Mouse (Mus musculus) myocyte (in vitro differentiated cells): ENCODE results near the gene Zdhhc19.

ENCODE experiments used
- CEBPB ChIP-seq: IDR thresholded peaks from 2 replicates; pipeline ENCODE4 v1.6.1; 2011; ENCODE audit warnings: mild to moderate bottlenecking, moderate library complexity; ENCODE audit not compliant: poor library complexity, insufficient read depth, severe bottlenecking
- E2F4 ChIP-seq: IDR thresholded peaks from one replicate; pipeline ENCODE4 v1.6.1; 2011; ENCODE audit warnings: mild to moderate bottlenecking, control low read depth, moderate library complexity; ENCODE audit not compliant: insufficient read depth
- MAX ChIP-seq: IDR thresholded peaks from one replicate; pipeline ENCODE4 v1.6.1; 2011; ENCODE audit warnings: low read depth, mild to moderate bottlenecking, control low read depth
- MYOD1 ChIP-seq, 3 experiments: IDR thresholded peaks; one replicate each; pipeline ENCODE4 v1.6.1; 2011; ENCODE audit warnings: control low read depth in 2 of 3, low read depth in 2 of 3, mild to moderate bottlenecking in 2 of 3, moderate library complexity in 1 of 3; ENCODE audit not compliant: insufficient read length in 2 of 3, control insufficient read depth in 1 of 3
- MYOG ChIP-seq, 3 experiments: IDR thresholded peaks; one replicate each; pipeline ENCODE4 v1.6.1; 2011; ENCODE audit warnings: control low read depth in 2 of 3, low read depth in 2 of 3, mild to moderate bottlenecking in 2 of 3; ENCODE audit not compliant: insufficient read length in 2 of 3, control insufficient read depth in 1 of 3, insufficient read depth in 1 of 3
- POLR2A ChIP-seq: IDR thresholded peaks from one replicate; pipeline ENCODE4 v1.6.1; 2011; ENCODE audit warnings: low read depth, mild to moderate bottlenecking, control low read depth, moderate library complexity; ENCODE audit not compliant: insufficient read length
- POLR2AphosphoS2 ChIP-seq: IDR thresholded peaks from one replicate; pipeline ENCODE4 v1.6.1; 2011; ENCODE audit warnings: low read depth, control low read depth; ENCODE audit not compliant: insufficient read length
- REST ChIP-seq: IDR thresholded peaks from one replicate; pipeline ENCODE4 v1.6.1; 2011; ENCODE audit warnings: mild to moderate bottlenecking, control low read depth, moderate library complexity; ENCODE audit not compliant: insufficient read depth, insufficient read length
- SRF ChIP-seq: IDR thresholded peaks from one replicate; pipeline ENCODE4 v1.6.1; 2011; ENCODE audit warnings: low read depth; ENCODE audit not compliant: control insufficient read depth, insufficient read length
- TCF12 ChIP-seq: IDR thresholded peaks from one replicate; pipeline ENCODE4 v1.6.1; 2011; ENCODE audit warnings: mild to moderate bottlenecking, control low read depth; ENCODE audit not compliant: poor library complexity, insufficient read depth, severe bottlenecking
- USF1 ChIP-seq: IDR thresholded peaks from one replicate; pipeline ENCODE4 v1.6.1; 2011; ENCODE audit warnings: low read depth, mild to moderate bottlenecking, control low read depth, moderate library complexity

DNA sequence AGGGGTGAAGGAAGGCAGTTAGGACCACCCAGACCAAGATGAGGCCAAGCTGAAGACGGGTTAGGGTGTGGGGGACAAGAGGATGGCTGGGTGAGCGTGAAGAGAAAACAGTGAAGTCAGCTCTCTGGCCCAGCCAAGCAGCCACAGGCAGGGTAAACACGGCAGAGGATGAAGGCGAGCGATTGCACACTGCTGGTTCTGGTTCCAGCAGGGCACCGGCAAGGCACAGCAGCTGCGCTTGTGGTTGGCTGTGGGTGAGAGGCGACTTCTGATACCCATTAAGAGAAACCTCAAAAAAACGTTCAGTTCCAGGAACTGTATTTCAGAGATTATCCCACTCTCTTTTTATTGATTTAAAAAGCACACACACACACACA, 24.3 kb downstream of the Zdhhc19 start:
- TF ChIP-seq POLR2A = peak; percentile 42
- no peak for TF ChIP-seq SRF
- TF ChIP-seq E2F4 = no peak
- TF ChIP-seq MAX = no peak
- TF ChIP-seq USF1 = no peak
- no peak for TF ChIP-seq POLR2AphosphoS2
- peak; percentile 86 to 98 (median 97) for TF ChIP-seq MYOG (IDR thresholded peaks at IDR 0.05; ENCODE audit: control insufficient read depth in 1 of 3, insufficient read depth in 1 of 3, insufficient read length in 2 of 3, low read depth in 2 of 3)
- peak; percentile 80 for TF ChIP-seq TCF12
- no peak for TF ChIP-seq REST
- peak; percentile 48 to 97 (median 96) for TF ChIP-seq MYOD1 (IDR thresholded peaks at IDR 0.05; ENCODE audit: control insufficient read depth in 1 of 3, insufficient read length in 2 of 3, low read depth in 2 of 3)
- TF ChIP-seq CEBPB = 0 out of 2 replicates have a peak, but pooled peaks have one; percentile 45
